ENCODE assay signal across 30 mouse cellular contexts in the genomic region with DNA sequence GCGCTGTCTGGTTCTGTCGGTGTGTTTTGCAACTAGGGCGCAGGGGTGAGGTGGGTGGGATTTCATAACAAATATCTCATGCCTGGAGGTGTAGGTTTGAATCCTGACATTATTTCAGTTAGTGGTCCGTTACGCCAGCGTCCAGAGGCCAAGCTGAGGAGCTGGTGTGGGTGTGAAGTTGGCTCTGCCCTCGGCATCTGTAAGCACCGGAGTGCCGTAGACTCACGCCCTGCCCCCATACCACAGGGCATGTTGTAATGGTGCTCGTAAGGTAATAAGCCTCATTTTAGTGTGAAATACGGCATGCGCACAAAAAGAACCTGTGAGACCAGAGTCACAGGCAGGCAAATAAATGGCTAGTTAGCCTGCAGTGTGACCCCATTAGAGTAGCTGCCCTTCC.
A peak's percentile ranks its signal among the peaks of the same experiment; 100 is the strongest.
DNase-seq lines count a peak whose midpoint lies in the region; ATAC-seq lines count a peak whose summit lies in the region.
"Had no signal": no experiment of that assay in that cellular context is flagged by ENCODE, and none has a peak within 500 bp of the region (broad histone marks: within the 10 kb centered on the region; RNA-seq: fewer than 3 reads in every experiment).

No protein-coding gene starts in this region.

- 54% methylated on average over 13 of the region's 13 CpGs for WGBS in limb, embryonic 10.5 days
- 75% methylated on average over 13 of the region's 13 CpGs for WGBS in intestine, embryonic 16.5 days

- peak; percentile 36 to 56 for DNase-seq in lung, adult 18-20 months
- no peak for DNase-seq in lung, postnatal 25 days (ENCODE audit: low spot score)
- peak; percentile 32 for DNase-seq in testis, postnatal 10 days (ENCODE audit: low spot score)
- no peak for DNase-seq in testis, postnatal 14 days (ENCODE audit: low spot score)
- no peak for DNase-seq in limb, embryonic 10.5 days (ENCODE audit: low spot score)
- no peak for DNase-seq in gastrocnemius, adult 8-10 months (ENCODE audit: low spot score in 2 of 2)
- DNase-seq: adrenal gland, adult 8-10 months; B cell, adult 2 months; cerebellum, adult 11 months; cerebellum, adult 9-10 months; cerebellum, postnatal 36 days; embryo, embryonic 11 days; gastrocnemius, postnatal 10 days; heart, postnatal 36 days; kidney, adult 11 months; kidney, postnatal 14 days; midbrain, embryonic 14.5 days; right cerebral cortex, postnatal 25 days; spleen, adult 18-20 months; thymus, adult 2 months; thymus, postnatal 36 days had no signal

- no peaks in the 10 kb centered on the region for H3K36me3 ChIP-seq in limb, embryonic 10.5 days
- no peaks in the 10 kb centered on the region for H3K36me3 ChIP-seq in intestine, embryonic 16.5 days (ENCODE audit: control insufficient read depth, insufficient read depth, low read length)
- H3K36me3 ChIP-seq: embryonic facial prominence, embryonic 12.5 days; heart, embryonic 10.5 days; heart, embryonic 15.5 days; limb, embryonic 15.5 days had no signal

- H3K4me2 ChIP-seq in intestine, embryonic 16.5 days (ENCODE audit: low read depth, low read length): no peak overlapping the region
- H3K4me2 ChIP-seq: embryonic facial prominence, embryonic 12.5 days; heart, embryonic 15.5 days; hindbrain, embryonic 14.5 days; limb, embryonic 15.5 days had no signal

- ATAC-seq in intestine, embryonic 16.5 days: no peak
- ATAC-seq: forebrain, embryonic 16.5 days had no signal

- no peaks in the 10 kb centered on the region for H3K9me3 ChIP-seq in limb, embryonic 10.5 days (replicated peaks)
- H3K9me3 ChIP-seq in intestine, embryonic 16.5 days (ENCODE audit: control insufficient read depth, low read length): no peaks in the 10 kb centered on the region
- H3K9me3 ChIP-seq: embryonic facial prominence, embryonic 12.5 days; heart, embryonic 10.5 days; heart, embryonic 15.5 days; limb, embryonic 15.5 days; megakaryocyte, embryonic 14.5 days had no signal

- peak overlapping the region; percentile 44; the same call in 1 of the 2 replicates for H3K27ac ChIP-seq in limb, embryonic 10.5 days
- no peak overlapping the region for H3K27ac ChIP-seq in intestine, embryonic 16.5 days (ENCODE audit: low read length)
- H3K27ac ChIP-seq: embryonic facial prominence, embryonic 12.5 days; heart, embryonic 10.5 days; heart, embryonic 15.5 days; hindbrain, embryonic 14.5 days; limb, embryonic 15.5 days; liver, embryonic 14.5 days had no signal

- no peak overlapping the region for H3K4me3 ChIP-seq in limb, embryonic 10.5 days
- no peak overlapping the region for H3K4me3 ChIP-seq in intestine, embryonic 16.5 days (ENCODE audit: low read length)
- H3K4me3 ChIP-seq: embryonic facial prominence, embryonic 12.5 days; heart, embryonic 10.5 days; heart, embryonic 15.5 days; limb, embryonic 15.5 days; megakaryocyte, embryonic 14.5 days had no signal

- H3K9ac ChIP-seq in intestine, embryonic 16.5 days (ENCODE audit: low read depth, low read length): no peak overlapping the region
- H3K9ac ChIP-seq: embryonic facial prominence, embryonic 12.5 days; heart, embryonic 15.5 days; hindbrain, embryonic 14.5 days; limb, embryonic 15.5 days; liver, embryonic 14.5 days had no signal

- H3K4me1 ChIP-seq in limb, embryonic 10.5 days: peaks cover 47% of the 10 kb centered on the region
- peaks cover 6% of the 10 kb centered on the region; the same call in 1 of the 2 replicates for H3K4me1 ChIP-seq in intestine, embryonic 16.5 days (ENCODE audit: control insufficient read depth, insufficient read depth, low read length)

- peaks cover 37% of the 10 kb centered on the region for H3K27me3 ChIP-seq in limb, embryonic 10.5 days (ENCODE audit: low read depth, poor library complexity, severe bottlenecking)
- no peaks in the 10 kb centered on the region for H3K27me3 ChIP-seq in intestine, embryonic 16.5 days (replicated peaks; ENCODE audit: control insufficient read depth, insufficient read depth, low read length)
- H3K27me3 ChIP-seq: heart, embryonic 15.5 days had no signal

Comparison
In these comparisons a context has a peak if more than half of its experiments do, and no peak if none do; other contexts are left out.
1. DNase-seq: peak in lung, adult 18-20 months (2 of 2) and testis, postnatal 10 days (single experiment); none in lung, postnatal 25 days (single experiment), testis, postnatal 14 days (single experiment), limb, embryonic 10.5 days (single experiment) and gastrocnemius, adult 8-10 months (0 of 2).